Mouse (Mus musculus) liver, postnatal 0 days (tissue): ENCODE data around the gene Acsl6.

Source experiments
- CTCF ChIP-seq: sonication (generic); IDR thresholded peaks from 2 replicates; pipeline ENCODE4 v1.5.1; 2016; ENCODE audit warnings: antibody characterized with exemption, low read depth
- EP300 ChIP-seq: IDR thresholded peaks from 2 replicates; pipeline ENCODE4 v1.6.1; 2016; ENCODE audit warnings: antibody characterized with exemption, low read depth, mild to moderate bottlenecking

DNA sequence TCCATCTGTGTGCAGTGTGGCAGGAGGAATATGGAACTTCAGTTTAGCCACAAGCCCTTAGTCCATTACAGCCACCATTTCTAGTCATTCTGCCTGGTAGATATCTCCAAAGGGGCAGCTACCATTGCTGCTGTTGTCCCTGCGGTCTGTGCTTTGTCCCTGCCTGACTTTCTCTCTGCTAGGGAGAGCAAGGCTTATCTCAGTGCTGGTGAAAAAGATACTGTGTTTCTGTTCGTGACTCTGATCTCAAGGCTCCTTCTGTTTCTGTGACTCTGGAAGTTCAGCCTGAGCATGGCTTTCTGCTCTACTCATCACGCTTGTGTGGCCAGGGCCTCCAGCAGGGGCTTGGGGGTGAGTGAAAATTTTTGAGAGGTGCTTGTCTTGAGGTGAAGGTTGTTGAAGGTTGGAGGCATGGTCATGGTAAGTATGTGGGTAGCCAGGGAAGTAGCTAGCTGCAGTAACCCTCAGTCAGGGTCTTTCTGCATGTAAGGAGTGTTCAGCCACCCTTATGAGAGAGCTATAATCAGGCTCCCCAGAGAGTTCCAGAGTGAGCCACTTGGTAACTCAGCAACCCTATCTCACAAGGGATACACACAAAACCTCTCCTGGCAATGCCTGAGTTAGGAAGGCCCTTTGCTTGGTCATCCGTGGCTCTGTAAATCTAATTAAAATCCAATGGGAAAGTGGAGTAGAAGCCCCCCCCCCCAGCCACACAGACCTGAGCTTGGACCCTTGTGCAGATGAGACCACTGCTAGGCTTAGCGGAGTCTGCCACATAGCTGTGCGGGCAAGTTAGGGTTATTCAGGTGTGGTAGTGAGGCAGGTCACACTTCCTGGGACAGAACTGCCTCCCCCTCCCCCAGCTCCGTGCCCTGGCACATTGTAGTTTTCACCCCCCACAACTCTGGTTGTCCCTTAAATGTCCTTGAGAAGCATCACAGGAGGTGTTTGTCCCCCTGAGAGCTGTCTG lies 10.1 kb downstream of the Acsl6 start:
- TF ChIP-seq EP300, result peak; percentile 35; the same call in 1 of the 2 replicates
- no peak for TF ChIP-seq CTCF
